Mouse (Mus musculus) heart, embryonic 16.5 days (tissue): ENCODE results near the gene Gon7. TPM values are rescaled to one million over a fixed set of nuclear protein-coding genes. Genes with fewer than 3 reads are reported as not detected.
A peak's percentile ranks its signal among the peaks of the same experiment; 100 is the strongest.

ENCODE experiments used
- ATAC-seq: fragments of 200-750 bp; cut with Nextera tagmentation; replicated peaks from 2 replicates; pipeline ENCODE4 v1.8.0; 2017; ENCODE audit warnings: moderate number of reproducible peaks; ENCODE audit not compliant: insufficient read depth, low FRiP score; ENCODE audit errors: extremely low read depth
- H3K27ac ChIP-seq: fragments of 300-500 bp; sonication (generic); 2 replicates; pipeline ENCODE4 v1.5.1; 2014; ENCODE audit warnings: mild to moderate bottlenecking, low read length, control low read depth, moderate library complexity
- H3K27me3 ChIP-seq: fragments of 300-500 bp; sonication (generic); 2 replicates; pipeline ENCODE4 v1.6.1; 2014; ENCODE audit warnings: low read length, mixed read lengths; ENCODE audit not compliant: control insufficient read depth, insufficient read depth
- H3K36me3 ChIP-seq: fragments of 300-500 bp; sonication (generic); 2 replicates; pipeline ENCODE4 v1.6.1; 2014; ENCODE audit not compliant: control insufficient read depth, insufficient read depth
- H3K4me1 ChIP-seq: fragments of 300-500 bp; sonication (generic); 2 replicates; pipeline ENCODE4 v1.6.1; 2014; ENCODE audit warnings: low read length, mixed read lengths; ENCODE audit not compliant: control insufficient read depth, insufficient read depth
- H3K4me2 ChIP-seq: fragments of 300-500 bp; sonication (generic); 2 replicates; pipeline ENCODE4 v1.6.1; 2014; ENCODE audit warnings: low read depth, mild to moderate bottlenecking, control low read depth, low read length
- H3K4me3 ChIP-seq: fragments of 300-500 bp; sonication (generic); 2 replicates; pipeline ENCODE4 v1.5.1; 2014; ENCODE audit warnings: mild to moderate bottlenecking, control low read depth, low read length
- H3K9ac ChIP-seq: fragments of 300-500 bp; sonication (generic); 2 replicates; pipeline ENCODE4 v1.6.1; 2014; ENCODE audit warnings: low read length, control low read depth
- H3K9me3 ChIP-seq: fragments of 300-500 bp; sonication (generic); replicated peaks from 2 replicates; pipeline ENCODE4 v1.6.1; 2016; ENCODE audit warnings: low read length; ENCODE audit not compliant: control insufficient read depth
- WGBS: fragments of 180-500 bp; shearing (Covaris S2); extraction: QIAGEN DNeasy Blood & Tissue Kit; methylation state at CpG from one replicate; pipeline ENCODE4 v1.1.7; 2014; 5-methylcytosine and 5-hydroxymethylcytosine counted together
- polyA plus RNA-seq: library from polyadenylated mRNA; unstranded; fragments of >200 nt; fragmentation: Nextera tagmentation; extraction: Ambion mirVana; gene quantifications from 2 replicates; pipeline ENCODE4 v1.2.1, GENCODE M21; 2015

Gon7 gene
- 20.0 and 27.2 TPM in 2 replicates for polyA plus RNA-seq

DNA sequence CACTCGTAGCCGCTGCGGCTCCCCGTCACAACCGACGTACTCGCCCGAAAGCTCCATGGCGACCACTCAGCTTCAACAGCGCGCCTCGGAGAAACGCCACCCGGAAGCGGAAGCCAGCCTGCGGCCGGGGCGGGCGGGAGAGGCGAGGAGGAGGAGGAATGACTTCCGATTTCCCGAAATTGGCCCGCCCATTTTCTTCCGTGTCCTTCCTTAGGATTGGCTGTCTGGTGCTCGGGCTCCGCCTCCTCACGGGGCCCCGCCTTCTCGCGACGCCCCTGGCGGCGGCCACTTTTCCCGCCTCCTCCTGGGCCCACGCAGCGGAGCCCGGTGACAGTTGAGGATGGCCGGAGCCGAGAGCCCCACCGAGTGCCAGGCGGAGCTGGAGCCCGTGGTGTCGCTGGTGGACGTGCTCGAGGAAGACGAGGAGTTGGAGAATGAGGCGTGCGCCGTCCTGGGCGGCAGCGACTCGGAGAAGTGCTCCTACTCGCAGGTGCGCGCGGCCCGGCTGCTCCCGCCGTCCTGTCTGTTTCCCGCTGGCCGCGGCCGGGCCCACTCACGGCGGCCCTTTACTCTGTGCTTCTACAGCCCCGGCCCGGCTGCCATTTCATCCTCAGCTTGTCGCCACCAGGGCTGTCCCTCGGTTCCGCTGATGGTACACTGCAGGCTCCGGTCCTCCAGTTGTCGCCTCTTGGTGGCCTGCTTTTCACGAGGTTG is at the start of gene Gon7, which contains the start of the genes Gm28051 and Ubr7:
Gon7 (minus strand) TSS at position 115 of the 714 bp plus-strand sequence.
Gm28051 (minus strand) TSS at position 77 of the 714 bp plus-strand sequence.
Ubr7 (plus strand) TSS at position 279 of the 714 bp plus-strand sequence.
- Histone ChIP-seq H3K4me3 (peak within 1 kb of the TSS; percentile 75), H3K9me3 (no peaks in the 10 kb centered on the region), H3K4me2 (peak within 1 kb of the TSS; percentile 93), H3K4me1 (peaks cover 16% of the 10 kb centered on the region), H3K27me3 (no peaks in the 10 kb centered on the region), H3K36me3 (peaks cover 3% of the 10 kb centered on the region), H3K27ac (peak within 1 kb of the TSS; percentile 92), H3K9ac (peak within 1 kb of the TSS; percentile 87)
- ATAC-seq, result peak; percentile 98
- WGBS, result under 1% methylated on average over 68 of the region's 73 CpGs

DNA sequence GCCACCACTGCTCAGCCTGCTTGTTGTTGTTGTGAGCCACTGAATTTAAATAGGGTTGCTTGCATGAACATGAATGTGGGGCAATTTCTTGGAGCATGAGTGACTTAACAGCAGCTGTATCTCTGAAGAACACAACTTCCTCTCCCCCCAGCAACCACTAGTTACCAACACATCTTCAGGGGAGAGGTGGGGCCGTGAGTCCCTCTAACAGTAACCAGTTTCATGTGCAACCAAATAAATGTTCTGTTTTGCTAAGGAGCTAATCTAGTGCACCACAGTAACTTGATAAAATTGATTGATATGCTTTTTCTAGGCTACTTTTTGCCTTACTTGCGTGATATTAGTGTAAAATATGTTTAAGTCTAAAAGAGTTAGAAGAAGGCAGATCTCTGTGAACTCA is 41.9 kb upstream of the Gon7 start:
- no peak overlapping the region for H3K4me2 ChIP-seq
- H3K4me3 ChIP-seq, result no peak overlapping the region
- 80% methylated on average over 2 of the region's 2 CpGs for WGBS
- H3K27ac ChIP-seq, result no peak overlapping the region
- no peak for ATAC-seq
- no peaks in the 10 kb centered on the region for H3K9me3 ChIP-seq
- no peaks in the 10 kb centered on the region for H3K27me3 ChIP-seq
- no peak overlapping the region for H3K9ac ChIP-seq
- H3K4me1 ChIP-seq, result no peaks in the 10 kb centered on the region
- H3K36me3 ChIP-seq, result peaks cover 7% of the 10 kb centered on the region

DNA sequence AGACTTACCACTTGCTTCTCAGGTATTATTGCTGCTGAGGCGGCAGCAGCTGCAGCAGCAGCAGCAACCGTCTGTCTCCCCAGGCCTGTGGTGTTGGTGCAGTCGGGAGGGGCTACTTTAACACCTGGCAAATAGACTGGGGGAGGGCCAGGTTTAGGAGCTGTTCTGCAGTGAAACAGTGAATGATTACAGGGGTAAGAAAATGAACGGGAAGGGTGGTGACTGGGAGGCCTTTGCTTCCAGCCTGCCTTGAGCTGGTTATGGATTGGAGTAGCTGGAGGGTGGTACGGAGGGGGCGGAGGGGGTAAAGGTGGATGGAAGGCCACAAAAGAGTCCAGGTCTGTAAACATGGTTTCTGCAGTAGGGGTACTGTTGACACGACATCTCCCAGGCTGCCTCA is 30.3 kb upstream of the Gon7 start:
- WGBS, result 81% methylated on average over 7 of the region's 7 CpGs
- Histone ChIP-seq H3K9ac (no peak overlapping the region), H3K36me3 (peaks cover 47% of the 10 kb centered on the region)

DNA sequence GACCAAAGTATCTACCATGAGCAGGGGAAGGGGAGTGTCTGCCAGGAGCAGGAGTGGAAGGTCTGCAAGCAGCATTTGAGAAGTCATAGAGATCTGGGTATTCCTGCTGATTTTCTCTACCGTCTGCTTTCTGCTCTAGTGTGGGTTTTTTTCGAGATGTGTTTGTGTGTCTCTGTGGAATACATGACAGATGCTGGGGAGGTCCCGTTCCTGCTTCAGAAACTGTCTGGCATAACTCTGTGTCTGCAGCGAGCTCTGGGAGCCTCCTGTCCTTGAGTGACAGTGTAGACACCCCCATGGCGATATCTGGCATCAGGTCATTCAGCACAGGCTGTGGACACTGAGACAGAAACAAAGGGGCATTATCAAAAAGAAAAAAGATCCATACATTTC is 28.0 kb upstream of the Gon7 start:
- Histone ChIP-seq H3K27ac (no peak overlapping the region), H3K9me3 (no peaks in the 10 kb centered on the region), H3K4me3 (no peak overlapping the region), H3K36me3 (peaks cover 34% of the 10 kb centered on the region), H3K27me3 (no peaks in the 10 kb centered on the region), H3K4me1 (no peaks in the 10 kb centered on the region), H3K9ac (no peak overlapping the region), H3K4me2 (no peak overlapping the region)
- no peak for ATAC-seq
- whole genome bisulfite sequencing, result 80% methylated on average over 5 of the region's 5 CpGs

More for the DNA sequence above, 30.3 kb upstream of the Gon7 start:
- ATAC-seq, result 0 out of 2 replicates have a peak, but pooled peaks have one; percentile 60
- Histone ChIP-seq H3K27me3 (no peaks in the 10 kb centered on the region), H3K4me2 (no peak overlapping the region), H3K9me3 (no peaks in the 10 kb centered on the region), H3K4me3 (no peak overlapping the region), H3K4me1 (no peaks in the 10 kb centered on the region), H3K27ac (no peak overlapping the region)

DNA sequence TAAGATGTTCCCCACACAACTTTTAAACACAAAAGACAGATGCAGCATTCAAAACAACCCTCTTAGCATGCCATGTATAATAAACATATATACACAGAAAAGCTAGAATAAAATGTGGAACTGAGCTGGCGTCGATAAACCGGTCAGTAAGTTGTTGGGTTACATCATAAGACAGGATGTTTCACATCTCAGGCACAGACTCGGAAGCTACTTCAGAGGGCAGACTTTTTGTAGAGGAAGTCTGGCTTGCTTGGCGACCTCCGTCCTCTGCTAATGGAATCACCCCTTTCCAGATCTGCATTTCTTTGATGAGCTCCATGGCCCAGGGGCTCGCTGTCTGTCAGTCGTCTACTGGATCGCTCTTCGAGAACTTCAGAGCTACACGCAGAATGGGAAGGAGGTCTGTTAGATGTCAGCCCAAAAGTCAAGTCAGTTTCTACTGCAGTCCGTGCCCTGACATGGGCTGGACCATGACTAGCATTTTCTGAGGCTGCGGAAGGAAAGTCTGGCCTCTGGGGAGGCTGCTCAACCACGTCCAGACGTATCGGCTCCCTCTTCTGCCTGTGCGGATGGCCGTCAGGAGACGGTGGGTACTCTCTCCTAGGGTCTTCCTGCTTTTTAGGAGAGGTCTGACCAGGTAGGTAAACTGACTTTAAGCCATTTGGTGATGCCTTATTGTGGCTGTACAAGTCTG is 27.4 kb upstream of the Gon7 start:
- Histone ChIP-seq H3K9me3 (no peaks in the 10 kb centered on the region), H3K9ac (no peak overlapping the region), H3K4me2 (no peak overlapping the region), H3K4me3 (no peak overlapping the region), H3K4me1 (no peaks in the 10 kb centered on the region), H3K36me3 (peaks cover 29% of the 10 kb centered on the region), H3K27ac (no peak overlapping the region), H3K27me3 (no peaks in the 10 kb centered on the region)
- 87% methylated on average over 19 of the region's 19 CpGs for WGBS
- no peak for ATAC-seq

DNA sequence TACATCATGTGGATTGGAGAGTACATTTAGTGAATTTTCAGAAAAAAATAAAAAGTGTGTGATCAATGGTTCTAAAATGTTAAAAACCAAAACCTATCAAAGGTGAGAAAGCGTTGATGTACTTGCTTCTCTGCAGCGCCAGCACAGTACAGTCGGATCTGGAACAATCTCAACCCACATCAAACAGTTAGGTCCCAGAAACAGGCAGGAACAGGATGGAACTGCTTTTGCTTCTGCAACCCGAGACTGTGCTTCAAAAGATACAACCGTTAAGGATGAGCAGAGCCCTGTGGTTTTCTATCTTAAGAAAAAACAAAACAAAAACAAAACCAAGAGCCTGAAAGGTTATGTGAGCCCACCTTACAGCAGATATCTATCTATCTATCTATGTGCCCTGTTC is 25.2 kb upstream of the Gon7 start:
- Histone ChIP-seq H3K9ac (no peak overlapping the region), H3K27me3 (no peaks in the 10 kb centered on the region), H3K4me1 (no peaks in the 10 kb centered on the region), H3K36me3 (peaks cover 21% of the 10 kb centered on the region), H3K4me3 (no peak overlapping the region), H3K4me2 (no peak overlapping the region), H3K9me3 (no peaks in the 10 kb centered on the region), H3K27ac (no peak overlapping the region)
- WGBS, result 89% methylated on average over 5 of the region's 5 CpGs
- ATAC-seq, result no peak; the same call in 1 of the 2 replicates

DNA sequence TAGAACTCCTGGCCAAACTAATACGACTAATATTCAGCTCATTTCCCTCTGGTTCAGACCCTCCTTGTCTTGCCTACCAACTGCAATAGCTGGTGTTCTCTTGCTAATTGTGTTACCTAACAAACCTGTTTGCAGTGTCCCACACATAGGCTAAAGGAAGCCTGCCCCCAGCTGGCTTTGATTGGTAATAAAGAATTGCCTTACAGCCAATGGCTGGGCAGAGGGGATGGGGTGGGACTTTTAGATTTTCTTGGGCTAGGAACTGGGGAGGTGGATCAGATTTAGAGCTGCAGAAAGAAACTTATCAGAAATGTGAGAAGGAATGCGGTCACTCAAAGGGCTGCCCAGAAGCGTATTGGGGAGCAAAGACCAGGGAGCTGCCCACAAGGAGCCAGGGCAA is 21.8 kb upstream of the Gon7 start:
- Histone ChIP-seq H3K36me3 (peaks cover 21% of the 10 kb centered on the region), H3K4me3 (no peak overlapping the region), H3K27ac (no peak overlapping the region), H3K4me2 (no peak overlapping the region), H3K4me1 (no peaks in the 10 kb centered on the region), H3K9ac (no peak overlapping the region), H3K27me3 (no peaks in the 10 kb centered on the region), H3K9me3 (no peaks in the 10 kb centered on the region)
- ATAC-seq, result no peak; the same call in 1 of the 2 replicates
- WGBS, result 46% methylated on average over 3 of the region's 3 CpGs

DNA sequence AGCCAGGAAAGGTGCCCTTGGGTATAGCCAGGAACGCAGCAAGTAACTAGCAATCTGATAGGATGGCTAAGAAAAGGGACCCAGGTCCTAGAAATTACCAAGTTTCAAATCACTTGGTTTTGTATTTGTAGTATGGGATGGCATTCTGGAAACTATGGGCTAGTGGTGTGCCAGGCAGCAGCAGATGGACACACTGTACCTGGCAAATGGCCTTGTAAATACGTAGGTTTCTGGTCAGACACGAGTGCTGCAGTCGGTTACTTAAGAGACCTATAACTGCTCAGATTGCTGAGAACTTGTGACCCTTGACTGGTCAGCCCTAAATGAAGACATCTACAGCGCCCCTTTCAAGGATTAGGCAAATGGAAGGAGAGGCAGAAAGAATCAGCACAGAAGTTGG is 20.5 kb upstream of the Gon7 start:
- Histone ChIP-seq H3K36me3 (peaks cover 30% of the 10 kb centered on the region), H3K4me1 (no peaks in the 10 kb centered on the region), H3K9me3 (no peaks in the 10 kb centered on the region), H3K9ac (no peak overlapping the region), H3K4me3 (no peak overlapping the region), H3K27me3 (no peaks in the 10 kb centered on the region), H3K27ac (no peak overlapping the region), H3K4me2 (no peak overlapping the region)
- 81% methylated on average over 5 of the region's 5 CpGs for WGBS
- no peak for ATAC-seq

DNA sequence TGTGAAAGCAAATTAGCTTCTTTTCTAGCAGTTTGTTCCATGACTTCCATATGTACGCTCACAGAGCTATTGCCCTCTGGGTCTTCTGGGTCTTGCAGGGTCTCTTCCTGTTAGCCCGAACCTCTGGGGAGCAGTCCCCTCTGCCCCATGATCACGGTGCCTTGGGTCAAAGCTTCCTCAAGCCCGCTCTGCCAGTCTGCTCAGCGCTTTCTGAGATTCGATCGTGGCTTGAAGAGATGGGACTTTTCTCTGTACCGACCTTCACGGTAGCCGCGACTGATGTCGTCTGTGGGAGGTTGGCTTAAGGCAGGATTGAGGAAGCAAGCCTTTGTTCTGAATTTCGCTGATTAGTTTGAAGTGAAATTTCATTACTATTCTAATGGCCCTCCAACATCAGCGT is 18.4 kb upstream of the Gon7 start:
- H3K4me2 ChIP-seq, result no peak overlapping the region
- H3K27me3 ChIP-seq, result no peaks in the 10 kb centered on the region
- H3K4me3 ChIP-seq, result no peak overlapping the region
- H3K9ac ChIP-seq, result no peak overlapping the region
- H3K27ac ChIP-seq, result no peak overlapping the region
- H3K4me1 ChIP-seq, result no peaks in the 10 kb centered on the region
- 91% methylated on average over 14 of the region's 14 CpGs for WGBS
- peaks cover 41% of the 10 kb centered on the region for H3K36me3 ChIP-seq
- 0 out of 2 replicates have a peak, but pooled peaks cover 3% of the 10 kb centered on the region for H3K9me3 ChIP-seq
- ATAC-seq, result no peak
